Mouse (Mus musculus) C2C12 (cell line): ENCODE data around the gene Lhpp.

Experiments used
- CEBPB ChIP-seq: IDR thresholded peaks from one replicate; pipeline ENCODE4 v1.6.1; 2011; ENCODE audit warnings: low read depth, mild to moderate bottlenecking, control low read depth, moderate library complexity
- CTCF ChIP-seq: IDR thresholded peaks from one replicate; pipeline ENCODE4 v1.5.1; 2011; ENCODE audit not compliant: control insufficient read depth, insufficient read depth, insufficient read length
- FOSL1 ChIP-seq: IDR thresholded peaks from one replicate; pipeline ENCODE4 v1.8.0; 2011; ENCODE audit warnings: mild to moderate bottlenecking, low read length; ENCODE audit not compliant: poor library complexity, insufficient read depth, severe bottlenecking
- MAX ChIP-seq: IDR thresholded peaks from one replicate; pipeline ENCODE4 v1.6.1; 2011; ENCODE audit warnings: mild to moderate bottlenecking, control low read depth
- USF1 ChIP-seq: IDR thresholded peaks from one replicate; pipeline ENCODE4 v1.6.1; 2011; ENCODE audit warnings: low read depth, mild to moderate bottlenecking, control low read depth, moderate library complexity

GRCm38 (mm10) chr7:132597251-132598041 lies 13.0 kb upstream of the Lhpp start:
- TF ChIP-seq CTCF = no peak
- no peak for TF ChIP-seq CEBPB
- TF ChIP-seq MAX = no peak
- no peak for TF ChIP-seq USF1
- no peak for TF ChIP-seq FOSL1
